Mouse (Mus musculus) hindbrain, embryonic 14.5 days (tissue): ENCODE data around the gene Ghrhr. TPM values are rescaled to one million over a fixed set of nuclear protein-coding genes. Genes with fewer than 3 reads are reported as not detected.
A peak's percentile ranks its signal among the peaks of the same experiment; 100 is the strongest.

Experiments
- ATAC-seq: fragments of 200-750 bp; cut with Nextera tagmentation; 2 replicates; pipeline ENCODE4 v1.8.0; 2017; ENCODE audit warnings: moderate number of reproducible peaks, mild to moderate bottlenecking, moderate TSS enrichment, moderate library complexity; ENCODE audit not compliant: low FRiP score
- DNase-seq: peaks from one replicate; pipeline ENCODE4 v3.0.0-alpha.2; 2015; ENCODE audit warnings: low spot score
- H3K27ac ChIP-seq: fragments of 300-500 bp; sonication (generic); 2 replicates; pipeline ENCODE4 v1.5.1; 2014; ENCODE audit warnings: mild to moderate bottlenecking, moderate library complexity
- H3K27me3 ChIP-seq: fragments of 300-500 bp; sonication (generic); 2 replicates; pipeline ENCODE4 v1.6.1; 2014; ENCODE audit warnings: mild to moderate bottlenecking, low read length, mixed read lengths; ENCODE audit not compliant: control insufficient read depth, insufficient read depth
- H3K36me3 ChIP-seq: fragments of 300-500 bp; sonication (generic); replicated peaks from 2 replicates; pipeline ENCODE4 v1.6.1; 2014; ENCODE audit not compliant: control insufficient read depth, insufficient read depth
- H3K4me1 ChIP-seq: fragments of 300-500 bp; sonication (generic); replicated peaks from 2 replicates; pipeline ENCODE4 v1.6.1; 2014; ENCODE audit warnings: antibody characterized with exemption, low read length, mixed read lengths; ENCODE audit not compliant: control insufficient read depth, insufficient read depth
- H3K4me2 ChIP-seq: fragments of 300-500 bp; sonication (generic); replicated peaks from 2 replicates; pipeline ENCODE4 v1.6.1; 2014; ENCODE audit warnings: mild to moderate bottlenecking, moderate library complexity
- H3K4me3 ChIP-seq: fragments of 300-500 bp; sonication (generic); replicated peaks from 2 replicates; pipeline ENCODE4 v1.5.1; 2014; ENCODE audit warnings: mild to moderate bottlenecking, low read length
- H3K9ac ChIP-seq: fragments of 300-500 bp; sonication (generic); 2 replicates; pipeline ENCODE4 v1.6.1; 2014
- H3K9me3 ChIP-seq: fragments of 300-500 bp; sonication (generic); 2 replicates; pipeline ENCODE4 v1.6.1; 2016; ENCODE audit warnings: low read length; ENCODE audit not compliant: control insufficient read depth
- WGBS: fragments of 180-500 bp; shearing (Covaris S2); extraction: QIAGEN DNeasy Blood & Tissue Kit; methylation state at CpG from one replicate; pipeline ENCODE4 v1.1.7; 2014; 5-methylcytosine and 5-hydroxymethylcytosine counted together
- polyA plus RNA-seq: library from polyadenylated mRNA; unstranded; fragments of >200 nt; fragmentation: Nextera tagmentation; extraction: Ambion mirVana; gene quantifications from 2 replicates; pipeline ENCODE4 v1.2.1, GENCODE M21; 2014

Gene Ghrhr
- polyA plus RNA-seq = not detected in 2 replicates

DNA sequence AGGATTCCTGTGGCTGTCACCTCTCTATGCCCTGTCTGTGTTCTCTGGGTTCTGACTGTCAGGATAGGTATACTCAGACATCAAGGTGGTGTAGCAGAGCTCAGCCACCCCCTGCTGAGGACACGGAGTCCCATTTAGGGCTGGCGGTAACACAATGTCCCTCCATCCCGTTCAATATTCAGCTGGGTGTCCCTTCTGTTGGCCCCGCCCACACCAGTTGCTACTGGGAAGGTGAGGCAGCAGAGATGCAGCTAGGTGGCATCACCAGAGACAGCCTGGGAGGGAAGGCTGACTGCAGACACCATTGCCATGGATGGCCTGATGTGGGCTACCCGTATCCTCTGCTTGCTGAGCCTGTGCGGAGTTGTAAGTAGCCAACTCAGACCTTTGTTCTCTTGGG lies at the start of gene Ghrhr:
Ghrhr (plus strand) TSS at position 220 of the 400 bp plus-strand sequence.
- 87% methylated on average over 6 of the region's 6 CpGs for WGBS
- Histone ChIP-seq H3K36me3 (no peaks in the 10 kb centered on the region), H3K9me3 (no peaks in the 10 kb centered on the region), H3K4me2 (no peak within 1 kb of the TSS), H3K4me1 (no peaks in the 10 kb centered on the region), H3K4me3 (no peak within 1 kb of the TSS), H3K9ac (no peak within 1 kb of the TSS), H3K27ac (no peak within 1 kb of the TSS), H3K27me3 (no peaks in the 10 kb centered on the region)
- ATAC-seq (no peak), DNase-seq (no peak)

DNA sequence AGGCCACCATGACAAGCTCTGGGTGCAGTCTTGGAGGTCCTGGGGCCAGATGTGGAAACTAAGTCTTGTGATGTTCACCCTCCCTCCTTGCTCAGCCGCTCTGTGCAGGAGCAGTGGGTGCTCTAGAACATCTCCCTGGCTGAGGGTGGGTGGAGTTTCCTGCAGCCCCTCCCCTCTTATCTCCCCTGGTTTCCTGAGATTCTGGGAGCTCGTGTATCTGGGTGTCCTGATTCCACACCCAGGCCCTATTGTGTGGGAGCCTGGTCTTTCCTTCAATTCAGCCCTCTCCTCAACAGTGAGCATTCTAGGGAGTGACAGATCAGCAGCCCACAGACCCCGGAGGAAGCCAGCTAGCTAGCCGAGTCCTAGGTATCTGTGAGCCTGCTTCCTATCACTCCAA lies 49.8 kb upstream of the Ghrhr start:
- no peak for ATAC-seq
- Histone ChIP-seq H3K36me3 (no peaks in the 10 kb centered on the region), H3K4me3 (no peak overlapping the region), H3K4me2 (no peak overlapping the region), H3K27ac (no peak overlapping the region), H3K9me3 (no peaks in the 10 kb centered on the region), H3K9ac (no peak overlapping the region), H3K4me1 (no peaks in the 10 kb centered on the region), H3K27me3 (no peaks in the 10 kb centered on the region)
- WGBS = 82% methylated on average over 4 of the region's 4 CpGs
- no peak for DNase-seq

GRCm38 (mm10) chr6:55327326-55327725 lies 48.8 kb upstream of the Ghrhr start:
- no peaks in the 10 kb centered on the region for H3K36me3 ChIP-seq
- no peak for ATAC-seq
- 87% methylated on average over 13 of the region's 13 CpGs for WGBS
- H3K4me3 ChIP-seq = no peak overlapping the region
- peaks cover 9% of the 10 kb centered on the region; the same call in 1 of the 2 replicates for H3K4me1 ChIP-seq
- H3K9ac ChIP-seq = no peak overlapping the region
- H3K27me3 ChIP-seq = no peaks in the 10 kb centered on the region
- H3K27ac ChIP-seq = no peak overlapping the region
- H3K9me3 ChIP-seq = no peaks in the 10 kb centered on the region
- H3K4me2 ChIP-seq = no peak overlapping the region
- DNase-seq = no peak

DNA sequence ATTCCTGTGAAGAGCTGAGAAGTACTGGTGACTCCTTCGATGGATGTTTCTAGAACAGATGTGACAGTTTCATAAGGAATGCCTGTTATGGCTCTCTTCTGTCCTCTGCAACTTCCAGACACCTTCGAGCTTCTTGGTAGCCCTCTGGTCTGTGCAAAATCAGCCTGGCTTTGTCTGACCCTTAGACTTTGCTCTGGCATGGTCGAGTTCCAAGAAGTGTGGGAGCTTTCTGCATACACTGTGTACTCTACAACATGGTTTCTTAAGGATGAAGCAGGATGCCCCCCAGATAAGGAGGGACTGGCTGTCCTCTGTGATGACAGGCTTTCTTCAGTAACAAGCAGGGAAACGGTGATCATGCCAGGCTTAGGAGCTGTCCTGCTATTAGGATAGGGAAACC lies 47.9 kb upstream of the Ghrhr start:
- Histone ChIP-seq H3K27me3 (no peaks in the 10 kb centered on the region), H3K9me3 (no peaks in the 10 kb centered on the region), H3K27ac (no peak overlapping the region), H3K4me3 (no peak overlapping the region), H3K4me2 (no peak overlapping the region), H3K4me1 (peaks cover 15% of the 10 kb centered on the region; the same call in 1 of the 2 replicates), H3K36me3 (no peaks in the 10 kb centered on the region), H3K9ac (no peak overlapping the region)
- WGBS = 80% methylated on average over 4 of the region's 4 CpGs
- DNase-seq (no peak), ATAC-seq (no peak)

- Histone ChIP-seq H3K36me3 (no peaks in the 10 kb centered on the region), H3K9ac (no peak overlapping the region), H3K4me3 (no peak overlapping the region), H3K27ac (no peak overlapping the region), H3K4me2 (no peak overlapping the region), H3K27me3 (no peaks in the 10 kb centered on the region), H3K4me1 (peaks cover 24% of the 10 kb centered on the region; the same call in 1 of the 2 replicates), H3K9me3 (no peaks in the 10 kb centered on the region)
- DNase-seq (no peak), ATAC-seq (no peak)
- 61% methylated on average over 6 of the region's 6 CpGs for WGBS
Observed at GRCm38 (mm10) chr6:55331315-55331714, 44.8 kb upstream of the Ghrhr start.

- H3K4me3 ChIP-seq = no peak overlapping the region
- 54% methylated on average over 5 of the region's 5 CpGs for WGBS
- H3K9ac ChIP-seq = no peak overlapping the region
- H3K4me1 ChIP-seq = peaks cover 25% of the 10 kb centered on the region; the same call in 1 of the 2 replicates
- ATAC-seq = no peak
- H3K36me3 ChIP-seq = no peaks in the 10 kb centered on the region
- H3K9me3 ChIP-seq = no peaks in the 10 kb centered on the region
- H3K27me3 ChIP-seq = no peaks in the 10 kb centered on the region
- no peak overlapping the region for H3K27ac ChIP-seq
- peak; percentile 26 for DNase-seq
- H3K4me2 ChIP-seq = no peak overlapping the region
Observed at GRCm38 (mm10) chr6:55332100-55332772, 43.9 kb upstream of the Ghrhr start.

GRCm38 (mm10) chr6:55332773-55333109 lies 43.4 kb upstream of the Ghrhr start:
- Histone ChIP-seq H3K9me3 (no peaks in the 10 kb centered on the region), H3K4me2 (no peak overlapping the region), H3K27me3 (no peaks in the 10 kb centered on the region), H3K9ac (no peak overlapping the region), H3K27ac (no peak overlapping the region; the same call in 1 of the 2 replicates), H3K4me1 (peaks cover 25% of the 10 kb centered on the region; the same call in 1 of the 2 replicates), H3K36me3 (no peaks in the 10 kb centered on the region), H3K4me3 (no peak overlapping the region)
- WGBS = 56% methylated on average over 6 of the region's 6 CpGs
- ATAC-seq (peak; percentile 51; the same call in 1 of the 2 replicates), DNase-seq (peak; percentile 41)

GRCm38 (mm10) chr6:55335989-55336514 lies 40.0 kb upstream of the Ghrhr start, which contains the start of gene Aqp1:
Gene Aqp1 (plus strand): TSS chr6:55336432.
- Histone ChIP-seq H3K27ac (no peak within 1 kb of the TSS), H3K4me2 (no peak within 1 kb of the TSS), H3K36me3 (no peaks in the 10 kb centered on the region), H3K4me3 (no peak within 1 kb of the TSS), H3K4me1 (peaks cover 25% of the 10 kb centered on the region; the same call in 1 of the 2 replicates), H3K9me3 (no peaks in the 10 kb centered on the region), H3K27me3 (no peaks in the 10 kb centered on the region), H3K9ac (no peak within 1 kb of the TSS)
- WGBS = 23% methylated on average over 12 of the region's 12 CpGs
- ATAC-seq (peak; percentile 82), DNase-seq (peak; percentile 43)

GRCm38 (mm10) chr6:55337242-55337641 lies 38.9 kb upstream of the Ghrhr start:
- DNase-seq (no peak), ATAC-seq (no peak)
- WGBS = 84% methylated on average over 5 of the region's 5 CpGs
- no peaks in the 10 kb centered on the region for H3K36me3 ChIP-seq
- H3K4me2 ChIP-seq = no peak overlapping the region
- no peaks in the 10 kb centered on the region for H3K9me3 ChIP-seq
- H3K4me1 ChIP-seq = peaks cover 20% of the 10 kb centered on the region; the same call in 1 of the 2 replicates
- no peak overlapping the region for H3K4me3 ChIP-seq
- H3K9ac ChIP-seq = no peak overlapping the region
- no peak overlapping the region for H3K27ac ChIP-seq
- H3K27me3 ChIP-seq = no peaks in the 10 kb centered on the region
